Mouse (Mus musculus) spleen, embryonic (tissue): Measurements from ENCODE around the gene Myzap.

Source experiments
- CTCF ChIA-PET: fragments of 350-600 bp; sonication (Branson Sonifier 250); formaldehyde crosslinking; loops from one replicate; lab custom pipeline; 2022; lab: Charles Lee

Myzap gene

DNA sequence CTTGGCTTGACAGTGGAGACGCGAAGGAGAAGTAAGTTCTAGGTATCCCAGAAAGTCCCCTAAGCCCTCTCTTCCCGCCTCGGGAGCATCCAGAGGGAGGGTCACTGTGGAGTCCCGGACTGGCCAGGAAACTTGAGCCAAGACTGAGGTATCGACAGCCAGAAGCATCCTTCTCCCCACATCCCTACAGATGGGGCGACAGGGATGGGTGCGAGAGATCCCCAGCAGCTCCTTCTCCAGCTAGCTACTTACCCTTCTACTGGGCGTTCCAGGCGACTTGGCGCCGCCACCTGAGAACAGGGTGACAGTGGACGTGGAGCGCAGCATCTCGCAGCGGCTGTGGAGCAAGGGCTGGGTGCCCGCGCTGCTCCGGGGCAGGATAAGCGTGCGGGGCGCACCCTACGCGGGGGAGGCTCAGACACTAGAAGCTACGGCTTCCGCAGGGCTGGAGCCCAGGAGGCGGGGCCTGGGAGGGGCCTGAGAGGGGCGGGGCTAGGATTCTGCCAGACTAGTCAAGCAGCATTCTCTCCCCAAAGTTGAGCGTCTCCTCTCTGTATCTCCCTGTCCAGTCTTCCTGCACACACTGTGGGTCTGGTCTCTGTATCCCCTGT is at the start of gene Myzap:
Myzap (minus strand) TSS at position 423 of the 611 bp plus-strand sequence.
- CTCF ChIA-PET: interaction anchor here (1.1 kb wide), 1 partner anchor 51 kb away, joined by 3 read pairs; no protein-coding TSS in a partner anchor

DNA sequence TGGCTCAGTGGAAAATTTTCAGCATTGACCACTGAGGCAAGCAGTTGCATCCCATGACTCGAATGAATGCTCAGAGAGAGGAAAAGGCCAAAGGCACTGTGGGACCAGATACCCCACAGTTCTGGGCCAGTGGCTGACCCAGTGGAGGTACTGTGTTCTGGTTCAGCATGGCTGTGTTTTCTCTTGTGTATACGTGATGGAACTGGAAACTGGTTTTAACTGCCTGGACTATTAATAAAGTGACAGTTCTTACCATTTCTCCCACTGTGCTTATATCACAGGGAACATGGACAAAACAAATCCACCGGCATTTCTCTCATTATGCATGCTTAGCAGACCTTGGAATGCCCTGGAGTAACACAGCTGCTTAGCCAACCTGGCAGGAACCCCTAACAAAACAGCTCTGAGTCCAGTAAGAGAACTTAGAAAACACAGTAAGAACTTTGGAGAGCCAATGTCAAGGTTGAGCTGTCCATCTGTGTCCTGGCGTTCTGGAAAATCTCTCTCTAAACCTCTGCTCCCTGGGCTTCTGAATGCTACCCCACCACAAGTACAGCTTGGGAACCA is 48.3 kb upstream of the Myzap start:
- CTCF ChIA-PET: no interaction called here

DNA sequence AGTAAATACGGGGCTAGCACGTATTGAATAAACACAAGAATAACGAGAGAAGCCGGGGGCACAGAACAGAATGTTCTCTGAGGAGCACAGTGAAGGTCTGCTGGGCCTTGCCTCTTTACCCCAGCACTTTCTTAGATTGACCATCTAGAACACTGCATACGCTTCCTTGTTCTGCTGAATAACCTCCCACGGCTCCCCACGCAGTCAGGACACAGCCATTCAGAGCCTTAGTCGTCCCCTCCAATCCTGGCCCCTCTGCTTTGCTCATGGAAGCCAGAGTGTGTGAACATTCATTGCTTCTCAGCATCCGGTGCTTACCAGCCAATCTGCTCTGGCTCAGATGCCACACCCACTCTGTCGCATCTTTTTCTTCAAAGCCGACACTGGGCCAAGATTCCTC is 46.0 kb upstream of the Myzap start:
- CTCF ChIA-PET: no interaction called here

DNA sequence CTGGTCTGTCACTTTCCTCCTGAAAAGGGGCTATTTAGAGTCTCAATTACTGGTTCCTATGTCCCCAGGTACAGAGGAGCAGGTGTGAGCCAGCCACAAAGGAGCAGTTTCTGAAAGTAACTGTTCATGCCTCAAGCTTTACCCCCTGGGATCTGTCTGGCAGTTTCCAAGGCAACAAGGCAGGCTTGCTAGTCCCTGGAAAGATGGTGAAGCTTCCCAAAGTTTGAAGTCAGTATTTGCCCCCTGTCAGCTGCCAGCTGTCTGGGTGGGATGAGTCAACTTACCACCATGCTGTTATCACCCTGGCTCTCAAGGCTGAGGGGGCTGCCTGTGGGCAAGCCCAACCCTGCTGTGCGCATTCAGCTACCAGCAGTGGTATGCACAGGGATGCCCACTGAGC is 44.7 kb upstream of the Myzap start:
- CTCF ChIA-PET: no interaction called here

DNA sequence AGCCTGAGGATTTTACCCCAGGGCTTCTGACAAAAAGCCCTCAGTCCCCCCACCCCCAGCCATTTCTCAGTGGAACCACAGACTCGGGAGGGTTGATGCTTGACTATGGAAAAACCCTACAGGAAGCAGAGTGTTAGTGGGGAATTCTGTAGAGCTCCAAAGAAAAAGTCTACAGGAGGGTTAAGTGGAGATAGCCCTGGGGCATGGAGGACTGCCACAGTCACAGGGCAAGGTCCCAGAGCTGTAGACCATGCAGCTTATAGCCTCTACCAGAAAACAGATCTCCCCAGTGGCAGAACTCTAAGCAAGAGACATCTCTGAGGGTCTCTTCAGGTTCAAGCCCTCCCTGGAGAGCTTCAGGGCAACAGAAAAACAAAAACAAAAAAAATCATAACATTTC is 43.5 kb upstream of the Myzap start:
- CTCF ChIA-PET: no interaction called here

DNA sequence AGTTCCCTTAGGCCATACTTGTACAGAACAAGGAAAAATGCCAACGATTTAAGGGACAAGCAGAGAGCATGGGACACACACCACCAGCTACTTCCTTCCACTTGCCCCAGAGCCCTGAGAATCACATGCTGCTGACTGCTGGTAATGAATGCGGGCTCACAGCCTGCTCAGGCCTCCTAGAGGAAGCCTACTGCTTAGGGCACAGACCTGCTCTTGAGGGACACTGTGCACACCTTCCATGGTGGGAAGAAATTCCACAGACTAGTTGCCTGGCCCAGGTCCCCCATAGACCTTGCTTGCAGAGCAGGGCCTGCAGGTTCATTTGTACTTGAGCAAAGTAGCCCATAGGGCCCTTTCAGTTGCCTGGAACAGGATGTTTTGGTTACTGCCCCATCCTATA is 42.8 kb upstream of the Myzap start:
- CTCF ChIA-PET: no interaction called here

DNA sequence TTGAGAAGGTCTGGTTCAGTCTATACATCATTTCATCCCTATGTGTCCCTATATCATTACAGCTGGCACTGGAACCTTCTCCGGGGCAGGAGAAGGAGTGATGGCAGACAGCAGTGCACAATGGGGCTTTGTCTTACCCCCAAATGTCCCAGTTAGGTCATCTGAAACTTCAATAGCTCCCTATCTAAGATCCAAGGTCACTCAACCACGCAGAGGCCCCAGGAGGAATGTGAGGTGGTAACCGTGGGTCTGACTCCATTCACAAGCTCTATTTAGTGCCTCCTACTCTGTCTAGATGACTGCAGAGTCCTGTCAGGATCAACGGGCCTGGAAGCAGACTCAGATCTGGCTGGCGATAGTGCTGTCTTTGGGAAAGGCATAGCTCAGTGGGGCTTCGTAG is 36.8 kb upstream of the Myzap start:
- CTCF ChIA-PET: no interaction called here

DNA sequence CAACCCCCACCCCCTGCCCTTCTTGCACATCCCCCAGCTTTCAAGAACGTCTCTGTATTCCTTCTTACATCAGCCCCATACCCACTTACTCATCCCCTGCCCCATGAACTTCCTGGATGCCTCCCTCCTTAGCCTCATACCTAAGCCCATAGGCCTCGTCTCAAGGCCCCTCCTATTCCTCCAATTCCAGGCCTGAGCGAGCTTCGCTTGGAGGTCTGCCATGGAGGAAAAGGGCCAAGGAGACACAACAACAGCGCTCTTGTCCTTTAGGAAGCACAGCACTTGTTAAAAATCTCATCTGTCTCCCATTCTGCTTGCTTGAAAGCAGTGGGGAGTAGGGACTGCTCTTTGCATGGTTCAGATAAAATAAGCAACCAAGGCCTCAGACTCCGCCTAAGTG is 36.1 kb upstream of the Myzap start:
- CTCF ChIA-PET: no interaction called here

DNA sequence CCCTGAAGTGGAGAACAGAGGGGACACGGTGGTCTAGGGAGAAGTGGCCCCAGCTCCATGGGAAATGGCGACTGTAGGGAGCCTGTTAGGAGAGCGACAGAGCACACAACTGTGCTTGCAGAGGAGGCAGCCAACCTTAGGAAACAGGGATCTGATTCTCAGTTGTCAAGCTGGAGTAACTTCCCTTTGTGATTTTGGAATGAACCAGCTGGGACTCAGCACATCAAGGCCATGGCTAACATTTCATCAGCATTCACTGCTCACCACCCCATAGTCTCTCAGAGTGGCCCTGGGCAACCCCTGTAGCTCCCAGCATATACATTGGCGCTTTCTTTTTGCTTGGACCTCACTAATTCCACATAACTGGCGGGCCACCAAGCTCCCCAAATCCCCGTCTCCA is 33.8 kb upstream of the Myzap start:
- CTCF ChIA-PET: interaction anchor here (1.5 kb wide), 1 partner anchor 9 kb away, joined by 14 read pairs; no protein-coding TSS in a partner anchor

DNA sequence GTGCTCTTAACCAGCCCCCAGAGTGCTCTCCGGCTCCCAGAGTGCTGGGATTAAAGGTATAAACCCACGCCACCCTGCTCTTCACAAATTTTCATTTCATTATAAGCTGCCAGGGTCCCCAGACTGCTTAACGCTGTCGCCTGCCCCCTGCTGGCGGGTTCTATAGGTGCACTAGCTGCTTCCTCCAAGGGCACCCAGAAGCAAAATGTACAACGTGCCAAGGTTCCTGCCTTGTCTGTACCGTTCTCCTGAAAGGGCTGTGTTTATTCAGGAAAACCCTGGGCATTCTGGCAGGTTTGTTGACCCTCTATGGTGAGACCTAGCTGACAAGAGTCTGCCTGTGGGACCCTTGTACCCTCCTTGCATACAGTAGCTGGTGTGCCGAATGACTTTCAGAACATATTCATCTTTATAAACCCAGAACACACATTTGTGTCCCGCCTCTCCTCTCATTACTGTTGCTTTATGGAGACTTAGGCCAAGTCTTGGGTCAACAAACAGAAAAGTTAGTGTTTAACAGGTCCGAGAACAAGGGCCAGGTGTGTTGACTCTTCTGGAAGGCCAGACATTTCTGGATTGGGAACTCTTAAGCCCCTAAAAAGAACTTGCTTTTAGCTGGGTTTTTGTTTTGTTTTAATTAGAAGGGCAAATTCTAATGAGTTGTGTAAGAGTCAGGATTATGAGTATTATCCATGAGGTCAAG is 32.8 kb upstream of the Myzap start:
- CTCF ChIA-PET: interaction anchor here (0.6 to 1.5 kb wide), 3 partner anchors 8 to 304 kb away, joined by 3 to 14 read pairs (median 3); no protein-coding TSS in a partner anchor

DNA sequence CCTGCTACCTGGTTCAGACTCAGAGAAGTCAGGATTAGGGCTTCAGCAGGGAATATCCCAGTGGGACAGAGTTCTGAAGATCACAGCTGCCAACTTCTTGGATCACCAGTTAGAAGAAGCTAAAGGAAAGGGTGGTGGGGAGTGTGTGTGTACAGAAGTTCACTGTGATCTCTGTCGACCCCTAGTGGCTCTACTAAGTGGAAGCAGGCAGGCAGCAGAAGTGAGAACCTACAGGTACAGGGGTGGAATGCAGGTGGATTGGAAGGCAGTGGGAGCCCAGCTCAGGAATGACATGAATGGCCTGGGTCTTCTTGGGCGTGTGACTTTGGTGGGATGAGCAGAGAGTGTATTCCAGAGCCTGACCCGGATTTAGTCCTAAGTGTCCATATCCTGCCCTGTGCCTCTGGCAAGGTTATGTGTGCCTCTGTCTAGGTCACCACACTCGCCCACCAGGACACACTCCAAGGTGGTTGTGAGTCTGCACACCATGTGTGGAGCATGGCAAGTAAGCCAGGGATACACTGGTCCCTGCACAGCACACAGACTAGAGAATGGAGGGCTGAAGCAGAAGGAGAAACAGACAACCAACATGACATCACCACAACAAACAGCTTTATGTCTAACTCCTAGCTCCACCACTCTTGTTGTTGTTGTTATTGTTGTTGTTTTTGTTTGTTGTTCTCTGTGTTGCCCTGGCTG is 31.9 kb upstream of the Myzap start:
- CTCF ChIA-PET: interaction anchor here (0.6 to 0.9 kb wide), 3 partner anchors 8 to 189 kb away, joined by 3 read pairs; no protein-coding TSS in a partner anchor

DNA sequence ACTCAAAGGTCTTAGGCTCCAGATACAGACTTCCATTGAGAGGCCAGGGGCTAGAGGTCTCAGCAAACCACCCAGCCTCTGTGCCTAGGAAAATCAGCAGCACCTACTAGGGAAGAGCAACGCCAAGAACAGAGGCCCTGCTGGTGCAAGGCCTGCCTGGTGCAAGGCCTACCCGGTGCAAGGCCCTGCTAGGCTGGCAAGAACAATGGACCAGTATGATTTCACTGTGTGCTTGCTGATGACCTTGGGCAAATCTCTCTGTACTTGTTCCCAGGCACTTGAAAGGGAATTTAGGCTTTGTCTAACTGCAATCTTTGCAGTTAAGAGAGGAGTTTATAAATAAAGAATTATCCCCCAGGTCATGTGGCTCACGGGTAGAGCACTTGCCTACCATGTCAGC is 30.4 kb upstream of the Myzap start:
- CTCF ChIA-PET: interaction anchor here (0.6 kb wide), 1 partner anchor 110 kb away, joined by 3 read pairs; no protein-coding TSS in a partner anchor

DNA sequence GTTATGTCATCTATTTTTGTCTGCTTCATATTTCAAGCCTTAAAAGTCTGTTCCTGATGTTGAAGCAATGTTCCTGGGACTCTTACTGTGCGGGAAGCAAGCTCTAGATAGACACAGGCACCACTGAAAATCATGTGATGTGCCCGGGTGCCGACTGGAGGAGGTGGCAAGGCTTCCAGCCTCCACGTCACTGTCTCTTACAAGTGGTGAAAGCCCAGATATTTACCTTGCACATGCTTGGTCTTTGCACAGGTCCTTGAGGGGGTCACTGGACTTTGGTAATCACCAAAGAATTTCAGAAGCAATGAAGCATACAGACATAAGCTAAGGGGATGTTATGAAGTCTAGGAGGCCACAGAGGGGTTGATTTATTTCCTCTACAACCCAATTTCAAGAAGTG is 29.8 kb upstream of the Myzap start:
- CTCF ChIA-PET: interaction anchor here (0.6 kb wide), 1 partner anchor 442 kb away, joined by 4 read pairs; no protein-coding TSS in a partner anchor

DNA sequence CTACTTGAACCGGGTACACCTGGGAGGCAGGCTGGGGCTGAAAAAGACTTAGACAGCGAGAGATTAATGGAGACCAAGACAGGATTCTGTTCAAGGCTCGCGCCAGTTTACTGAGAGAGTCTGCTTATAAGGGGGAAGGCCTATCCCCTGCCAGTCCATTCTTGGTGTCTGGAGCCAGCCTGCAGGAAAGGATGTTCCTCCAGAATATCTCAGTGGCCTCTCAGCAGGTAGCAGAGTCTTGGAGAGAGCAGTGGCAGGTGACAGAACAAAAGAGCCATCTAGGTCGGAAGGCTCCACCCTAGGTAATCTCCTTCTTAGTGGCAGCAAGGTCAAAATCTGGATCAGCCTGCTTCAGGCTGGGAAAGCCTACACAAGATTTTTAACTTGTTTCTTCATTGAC is 28.0 kb upstream of the Myzap start:
- CTCF ChIA-PET: interaction anchor here (0.6 kb wide), 1 partner anchor 569 kb away, joined by 4 read pairs; no protein-coding TSS in a partner anchor

DNA sequence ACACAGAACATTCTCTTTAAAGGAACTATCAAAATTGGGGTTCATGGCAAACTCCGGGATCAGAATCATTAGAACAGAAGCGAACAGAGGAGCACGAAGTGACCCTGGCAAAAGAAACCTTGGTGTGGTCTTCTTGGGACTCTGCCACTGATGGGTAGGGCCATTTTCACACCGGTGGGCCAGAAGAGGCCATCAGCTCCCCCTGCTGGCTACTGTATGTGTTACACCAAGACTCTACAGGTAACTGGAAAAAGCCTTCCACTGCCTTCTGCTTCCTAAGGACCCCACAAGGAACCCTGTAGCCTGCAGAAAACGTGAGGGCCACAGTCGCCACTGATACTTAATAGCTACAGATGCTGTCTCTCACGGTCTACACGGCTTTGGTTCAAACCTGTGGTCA is 25.2 kb upstream of the Myzap start:
- CTCF ChIA-PET: interaction anchor here (0.6 to 4.2 kb wide), 7 partner anchors 9 to 603 kb away, joined by 3 to 23 read pairs (median 5); no protein-coding TSS in a partner anchor

DNA sequence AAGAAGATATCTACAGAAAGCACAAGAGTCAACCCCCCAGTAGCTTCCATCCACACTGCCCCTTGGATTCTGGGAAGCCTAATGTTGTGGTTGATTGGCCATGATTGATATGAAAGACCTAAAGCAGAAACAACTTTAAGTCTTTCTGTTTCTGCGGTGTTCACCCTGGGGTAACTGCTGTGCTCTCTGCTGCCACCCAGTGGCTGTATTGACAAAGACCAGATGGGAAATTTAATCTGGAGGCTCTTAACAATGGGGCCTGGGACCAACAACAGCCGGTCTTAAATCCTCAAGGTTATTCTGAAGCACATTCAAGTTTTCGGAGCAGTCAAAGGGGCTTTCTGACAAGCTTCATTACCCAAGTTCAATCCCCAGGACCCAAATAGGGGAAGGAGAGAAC is 24.0 kb upstream of the Myzap start:
- CTCF ChIA-PET: interaction anchor here (1.2 to 4.2 kb wide), 5 partner anchors 8 to 72 kb away, joined by 3 to 23 read pairs (median 6); no protein-coding TSS in a partner anchor

DNA sequence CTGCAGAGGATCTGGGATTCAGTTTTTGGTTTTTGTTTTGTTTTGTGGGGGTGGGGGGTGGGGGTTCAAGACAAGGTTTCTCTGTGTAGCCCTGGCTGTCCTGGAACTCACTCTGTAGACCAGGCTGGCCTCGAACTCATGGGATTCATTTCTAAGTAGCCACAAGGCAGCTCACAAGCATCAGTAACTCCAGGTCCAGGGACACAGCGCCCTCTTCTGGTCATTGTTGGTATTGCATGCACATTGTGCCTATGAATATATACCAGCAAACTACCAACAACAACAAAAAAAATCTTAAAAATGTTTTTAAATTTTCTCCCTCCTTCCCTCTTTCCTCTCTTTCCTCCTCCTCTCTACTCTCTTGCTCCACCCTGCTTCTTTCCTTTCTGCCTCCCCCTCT is 22.5 kb upstream of the Myzap start:
- CTCF ChIA-PET: interaction anchor here (0.7 to 4.2 kb wide), 4 partner anchors 9 to 71 kb away, joined by 3 to 23 read pairs (median 6); no protein-coding TSS in a partner anchor

DNA sequence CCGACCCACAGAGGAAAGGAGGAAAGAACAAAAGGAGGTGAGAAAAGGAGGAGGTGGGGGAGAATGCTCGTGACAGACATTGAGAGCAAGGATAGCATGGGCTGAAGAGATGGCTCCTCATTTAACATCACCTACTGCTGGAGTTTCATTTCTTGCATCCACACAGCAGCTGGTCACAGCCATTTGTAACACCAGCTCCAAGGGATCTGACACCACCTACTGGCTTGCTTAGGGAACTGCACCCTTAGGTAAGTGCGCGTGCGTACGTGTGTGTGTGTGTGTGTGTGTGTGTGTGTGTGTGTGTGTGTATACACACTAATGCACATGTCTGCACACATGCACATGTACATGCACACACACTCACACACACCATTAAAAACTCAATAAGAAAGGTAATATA is 20.8 kb upstream of the Myzap start:
- CTCF ChIA-PET: interaction anchor here (0.7 kb wide), 1 partner anchor 861 kb away, joined by 4 read pairs; no protein-coding TSS in a partner anchor

DNA sequence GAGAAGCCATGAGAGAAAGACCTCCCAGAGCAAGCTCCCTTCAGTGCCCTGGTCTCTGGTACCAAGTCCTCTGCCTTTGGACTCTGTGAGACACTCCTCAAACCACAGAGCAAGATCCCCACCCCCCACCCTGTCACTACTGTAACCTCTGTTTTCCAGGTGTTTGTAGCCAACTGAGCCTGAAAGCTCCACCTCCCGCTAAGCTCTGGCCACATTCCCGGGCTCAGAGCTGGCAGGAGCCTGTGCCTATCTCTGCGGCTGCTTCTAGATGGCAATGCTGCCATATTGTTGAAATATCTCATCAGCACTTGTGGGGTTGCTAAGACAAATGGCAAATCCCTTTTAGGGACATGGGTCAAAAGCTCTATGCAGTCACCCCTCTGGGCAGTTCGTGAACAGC is 19.7 kb upstream of the Myzap start:
- CTCF ChIA-PET: no interaction called here

DNA sequence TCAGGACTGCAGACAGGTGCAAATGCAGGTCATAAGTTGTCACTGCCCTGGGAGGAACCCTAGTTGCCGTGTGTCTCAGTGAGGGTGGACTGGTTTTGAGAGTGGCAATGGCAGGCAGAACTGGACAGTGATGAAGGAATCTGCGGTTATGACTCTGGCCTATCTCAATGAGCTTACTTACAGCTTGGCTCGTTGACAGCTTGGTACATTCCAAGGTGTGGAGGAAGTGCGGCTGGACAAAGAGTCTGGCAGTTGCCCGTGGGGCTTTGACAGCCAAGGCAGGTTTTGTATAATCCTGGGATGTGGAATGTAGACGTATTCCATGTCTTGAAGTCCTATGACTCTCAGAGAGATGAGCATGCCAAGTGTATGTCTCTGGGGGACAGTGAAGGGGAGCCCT is 16.9 kb upstream of the Myzap start:
- CTCF ChIA-PET: no interaction called here

DNA sequence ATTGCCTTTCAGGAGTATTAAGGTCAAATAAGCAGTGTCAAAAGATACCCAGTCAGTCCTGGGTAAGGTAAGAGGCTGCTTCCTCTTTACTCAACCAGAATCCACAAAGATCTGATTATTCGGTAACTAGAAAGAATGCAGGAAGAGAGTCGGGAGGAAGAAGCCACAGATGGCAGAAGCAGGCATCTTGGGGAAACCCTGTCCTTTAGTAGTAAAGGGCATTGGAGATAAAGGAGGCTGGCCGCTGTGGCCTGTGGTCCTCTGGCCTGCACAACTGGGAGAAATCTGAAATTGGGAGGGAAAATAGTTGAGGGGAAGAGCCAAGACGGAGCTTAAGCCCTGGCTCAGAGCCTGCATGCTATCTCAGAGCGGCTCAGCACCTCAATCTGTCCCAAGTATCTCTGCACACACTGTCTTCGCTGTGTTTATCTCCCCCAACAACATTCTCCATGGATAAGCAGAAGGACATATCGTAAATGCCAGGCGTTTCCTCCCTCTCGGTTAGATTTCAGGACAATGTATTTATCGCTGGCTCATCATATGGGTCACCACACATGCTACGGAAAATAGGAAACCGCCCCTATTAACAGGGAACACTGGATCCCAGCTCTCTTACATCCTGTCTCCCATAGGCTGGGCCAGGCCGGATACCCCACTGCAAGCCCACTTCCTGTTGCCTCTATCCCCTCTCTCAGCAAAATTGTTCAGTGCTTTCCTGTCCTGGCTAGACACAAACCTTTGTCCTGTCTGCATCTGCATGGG is 14.3 kb upstream of the Myzap start:
- CTCF ChIA-PET: interaction anchor here (0.5 kb wide), 1 partner anchor 69 kb away, joined by 9 read pairs; no protein-coding TSS in a partner anchor
